Mouse (Mus musculus) heart, postnatal 0 days (tissue): Measurements from ENCODE around the gene Slc28a1. TPM values are rescaled to one million over a fixed set of nuclear protein-coding genes. Genes with fewer than 3 reads are reported as not detected.

Experiments used
- ATAC-seq: fragments of 200-750 bp; cut with Nextera tagmentation; 2 replicates; pipeline ENCODE4 v1.8.0; 2017; ENCODE audit warnings: low read depth, moderate number of reproducible peaks, moderate library complexity; ENCODE audit not compliant: insufficient read depth
- DNase-seq: peaks from one replicate; pipeline ENCODE4 v3.0.0-alpha.2; 2016; ENCODE audit warnings: low spot score
- H3K27ac ChIP-seq: fragments of 300-500 bp; sonication (generic); 2 replicates; pipeline ENCODE4 v1.5.1; 2014; ENCODE audit warnings: low read depth, mild to moderate bottlenecking
- H3K27me3 ChIP-seq: fragments of 300-500 bp; sonication (generic); 2 replicates; pipeline ENCODE4 v1.6.1; 2014; ENCODE audit warnings: low read length, mixed read lengths; ENCODE audit not compliant: control insufficient read depth, insufficient read depth
- H3K36me3 ChIP-seq: fragments of 300-500 bp; sonication (generic); replicated peaks from 2 replicates; pipeline ENCODE4 v1.6.1; 2014; ENCODE audit warnings: low read length, mixed read lengths; ENCODE audit not compliant: control insufficient read depth, insufficient read depth
- H3K4me1 ChIP-seq: fragments of 300-500 bp; sonication (generic); 2 replicates; pipeline ENCODE4 v1.6.1; 2014; ENCODE audit warnings: antibody characterized with exemption; ENCODE audit not compliant: control insufficient read depth, insufficient read depth
- H3K4me2 ChIP-seq: fragments of 300-500 bp; sonication (generic); 2 replicates; pipeline ENCODE4 v1.6.1; 2014; ENCODE audit warnings: low read depth, mild to moderate bottlenecking, low read length, moderate library complexity
- H3K4me3 ChIP-seq: fragments of 300-500 bp; sonication (generic); 2 replicates; pipeline ENCODE4 v1.5.1; 2014; ENCODE audit warnings: low read depth, low read length
- H3K9ac ChIP-seq: fragments of 300-500 bp; sonication (generic); replicated peaks from 2 replicates; pipeline ENCODE4 v1.6.1; 2014; ENCODE audit warnings: low read depth, low read length, mixed read lengths
- H3K9me3 ChIP-seq: fragments of 300-500 bp; sonication (generic); replicated peaks from 2 replicates; pipeline ENCODE4 v1.6.1; 2016; ENCODE audit warnings: low read length; ENCODE audit not compliant: control insufficient read depth
- CTCF ChIP-seq: IDR thresholded peaks from 2 replicates; pipeline ENCODE4 v1.5.1; 2016; ENCODE audit warnings: antibody characterized with exemption, control low read depth, low read depth
- EP300 ChIP-seq: IDR thresholded peaks from 2 replicates; pipeline ENCODE4 v1.6.1; 2016; ENCODE audit warnings: antibody characterized with exemption, low read depth
- WGBS: fragments of 180-500 bp; shearing (Covaris S2); extraction: QIAGEN DNeasy Blood & Tissue Kit; methylation state at CpG from one replicate; pipeline ENCODE4 v1.1.7; 2014; 5-methylcytosine and 5-hydroxymethylcytosine counted together
- polyA plus RNA-seq: library from polyadenylated mRNA; unstranded; fragments of >200 nt; fragmentation: Nextera tagmentation; extraction: Ambion mirVana; gene quantifications from 2 replicates; pipeline ENCODE4 v1.2.1, GENCODE M21; 2015
- total RNA-seq: library from RNA; depleted of rRNA; stranded (reverse); fragments of >200 nt; gene quantifications from 2 replicates; pipeline ENCODE4 v1.2.3, GENCODE M21; 2014; ENCODE audit warnings: low replicate concordance; rRNA removed

Slc28a1 gene
- total and polyA plus RNA-seq, 2 experiments from 2014 or later = 0.05 TPM; not detected in 1

- WGBS = under 1% methylated on average over 99 of the region's 128 CpGs
- peak within 1 kb of the TSS; percentile 82 for H3K27ac ChIP-seq
- ATAC-seq (peak; percentile 5), DNase-seq (no peak)
- H3K9me3 ChIP-seq = no peaks in the 10 kb centered on the region
- peaks cover 5% of the 10 kb centered on the region; the same call in 1 of the 2 replicates for H3K4me1 ChIP-seq
- TF ChIP-seq CTCF = no peak
- no peak for TF ChIP-seq EP300
- peak within 1 kb of the TSS; percentile 64 for H3K4me3 ChIP-seq
- H3K36me3 ChIP-seq = no peaks in the 10 kb centered on the region
- H3K9ac ChIP-seq = peak within 1 kb of the TSS; percentile 67
- H3K27me3 ChIP-seq = 0 out of 2 replicates have a peak, but pooled peaks cover 2% of the 10 kb centered on the region
- H3K4me2 ChIP-seq = peak within 1 kb of the TSS; percentile 58
These were observed 99.0 kb downstream of the Slc28a1 start, which contains the start of gene Pde8a for GRCm38 (mm10) chr7:81213347-81214152. Gene Pde8a (plus strand): TSS chr7:81213596.

GRCm38 (mm10) chr7:81214153-81214907 lies 99.7 kb downstream of the Slc28a1 start:
- Histone ChIP-seq H3K27ac (peak overlapping the region; percentile 82), H3K27me3 (0 out of 2 replicates have a peak, but pooled peaks cover 2% of the 10 kb centered on the region), H3K9me3 (no peaks in the 10 kb centered on the region), H3K4me3 (peak overlapping the region; percentile 64), H3K36me3 (no peaks in the 10 kb centered on the region), H3K4me1 (peaks cover 5% of the 10 kb centered on the region; the same call in 1 of the 2 replicates), H3K9ac (peak overlapping the region; percentile 67), H3K4me2 (peak overlapping the region; percentile 58)
- DNase-seq = no peak
- WGBS = 9% methylated on average over 40 of the region's 40 CpGs
- TF ChIP-seq CTCF = no peak
- no peak for TF ChIP-seq EP300
- no peak for ATAC-seq

DNA sequence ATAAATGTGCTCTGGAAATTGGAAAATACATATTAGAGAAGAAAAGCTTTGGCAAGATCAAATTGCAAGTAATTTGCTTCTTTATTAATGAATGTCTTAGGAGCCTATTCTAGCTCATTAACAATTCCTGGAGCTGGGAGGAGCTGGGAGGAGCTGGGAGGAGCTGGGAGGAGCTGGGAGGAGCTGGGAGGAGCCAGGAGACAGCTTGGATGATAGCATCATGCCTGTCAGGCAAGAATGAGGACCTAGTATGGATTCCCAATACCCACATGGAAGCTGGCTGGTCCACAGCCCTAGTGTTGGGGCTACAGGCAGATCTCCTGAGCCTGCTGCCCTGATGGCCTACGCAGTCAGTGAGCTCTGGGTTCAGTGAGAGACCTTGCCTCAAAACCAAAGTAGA lies 101.4 kb downstream of the Slc28a1 start:
- H3K4me1 ChIP-seq = peaks cover 5% of the 10 kb centered on the region; the same call in 1 of the 2 replicates
- no peak overlapping the region for H3K9ac ChIP-seq
- no peak for TF ChIP-seq EP300
- TF ChIP-seq CTCF = no peak
- no peak overlapping the region for H3K4me3 ChIP-seq
- no peaks in the 10 kb centered on the region for H3K27me3 ChIP-seq
- no peaks in the 10 kb centered on the region for H3K9me3 ChIP-seq
- DNase-seq (no peak), ATAC-seq (no peak)
- no peaks in the 10 kb centered on the region for H3K36me3 ChIP-seq
- H3K27ac ChIP-seq = no peak overlapping the region
- 90% methylated on average over 1 of the region's 1 CpGs for WGBS
- no peak overlapping the region for H3K4me2 ChIP-seq

DNA sequence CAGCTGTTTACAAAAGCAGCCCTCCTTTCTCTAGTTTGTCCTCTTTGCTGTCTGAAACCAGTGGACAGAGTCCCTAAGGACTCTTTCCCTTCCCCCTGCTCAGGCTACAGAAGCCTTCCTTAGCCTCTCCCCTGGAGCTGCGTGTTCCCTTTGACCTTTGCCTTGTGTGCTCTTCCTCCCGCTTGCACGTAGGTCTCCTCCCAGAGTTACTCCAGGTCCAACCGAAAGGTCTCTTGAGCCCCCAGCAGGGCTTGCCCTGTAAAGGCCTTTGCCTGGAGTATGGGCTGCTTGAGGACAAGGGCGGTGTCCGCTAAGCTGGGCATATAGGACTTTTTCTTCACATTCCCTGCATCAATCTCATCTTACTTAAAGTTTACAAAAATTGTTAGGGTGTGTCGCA lies 104.7 kb downstream of the Slc28a1 start:
- Histone ChIP-seq H3K4me1 (no peaks in the 10 kb centered on the region), H3K4me3 (no peak overlapping the region), H3K9ac (no peak overlapping the region), H3K27me3 (no peaks in the 10 kb centered on the region), H3K9me3 (no peaks in the 10 kb centered on the region), H3K27ac (no peak overlapping the region), H3K4me2 (no peak overlapping the region), H3K36me3 (no peaks in the 10 kb centered on the region)
- WGBS = 68% methylated on average over 7 of the region's 7 CpGs
- TF ChIP-seq EP300 = no peak
- TF ChIP-seq CTCF = no peak
- ATAC-seq (no peak), DNase-seq (no peak)

Other genes starting within 250 kb of the Slc28a1 start
- 22.4 and 23.2 TPM in 2 replicates for gene Wdr73, start 213.5 kb upstream of the Slc28a1 start, total RNA-seq
- 11.4 and 12.4 TPM in 2 replicates for gene Wdr73, start 213.5 kb upstream of the Slc28a1 start, polyA plus RNA-seq
- gene Nmb, start 209.7 kb upstream of the Slc28a1 start, total RNA-seq = 5.5 and 17.6 TPM in 2 replicates
- 4.2 and 4.4 TPM in 2 replicates for gene Nmb, start 209.7 kb upstream of the Slc28a1 start, polyA plus RNA-seq
- gene Sec11a, start 167.0 kb upstream of the Slc28a1 start, total RNA-seq = 79.2 and 118 TPM in 2 replicates
- gene Sec11a, start 167.0 kb upstream of the Slc28a1 start, polyA plus RNA-seq = 104 and 110 TPM in 2 replicates
- 23.7 and 37.0 TPM in 2 replicates for gene Zfp592, start 121.1 kb upstream of the Slc28a1 start, total RNA-seq
- gene Zfp592, start 121.1 kb upstream of the Slc28a1 start, polyA plus RNA-seq = 3.9 and 4.1 TPM in 2 replicates
- gene Alpk3, start 57.2 kb upstream of the Slc28a1 start, total RNA-seq = 42.9 and 70.8 TPM in 2 replicates
- gene Alpk3, start 57.2 kb upstream of the Slc28a1 start, polyA plus RNA-seq = 18.3 and 19.1 TPM in 2 replicates
- gene Pde8a, start 98.8 kb downstream of the Slc28a1 start, total RNA-seq = 6.9 and 9.6 TPM in 2 replicates
- 4.2 and 4.5 TPM in 2 replicates for gene Pde8a, start 98.8 kb downstream of the Slc28a1 start, polyA plus RNA-seq
- gene Rps17, start 230.5 kb downstream of the Slc28a1 start, total RNA-seq = 593 and 806 TPM in 2 replicates
- 855 and 860 TPM in 2 replicates for gene Rps17, start 230.5 kb downstream of the Slc28a1 start, polyA plus RNA-seq